Mouse (Mus musculus) cerebellum, adult 2 months (tissue): Measurements from ENCODE around the gene Sash1.

Source experiments
- CTCF ChIP-seq: fragments of 200-500 bp; IDR thresholded peaks from 2 replicates; pipeline ENCODE4 v1.5.1; 2011; ENCODE audit warnings: low read depth, mild to moderate bottlenecking, control low read depth, low read length, moderate library complexity, borderline replicate concordance; ENCODE audit not compliant: insufficient read depth
- POLR2A ChIP-seq: fragments of 200-500 bp; IDR thresholded peaks from 2 replicates; pipeline ENCODE4 v1.6.1; 2011; ENCODE audit warnings: low read length, control low read depth, borderline replicate concordance; ENCODE audit not compliant: insufficient read depth

DNA sequence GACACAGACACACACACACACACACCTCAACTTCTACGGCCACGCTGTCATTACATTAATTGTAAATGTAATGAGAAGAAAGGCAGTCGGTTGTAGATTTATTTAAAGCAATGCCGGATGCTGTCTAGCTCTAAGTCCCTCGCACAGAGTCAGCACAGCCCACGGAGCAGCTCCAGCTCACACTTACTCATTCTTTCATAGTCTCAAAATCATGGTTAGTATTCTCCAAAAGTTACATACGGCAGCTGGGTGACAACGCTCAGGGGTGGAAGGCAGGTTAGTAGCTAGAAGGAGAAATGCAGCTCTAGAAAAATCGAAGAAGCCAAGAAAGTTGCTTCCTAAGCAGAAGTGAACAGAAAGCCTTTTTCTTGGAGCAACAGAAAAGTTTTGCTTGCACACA, 124.2 kb downstream of the Sash1 start:
- TF ChIP-seq CTCF (no peak), POLR2A (no peak)
